Mouse (Mus musculus): Measurements from ENCODE around the gene Bmyc. TPM values are rescaled to one million over a fixed set of nuclear protein-coding genes. Genes with fewer than 3 reads are reported as not detected.
"Not testable (repeated sequence)": the region's sequence is repeated elsewhere in the genome, so short reads cannot be mapped to it uniquely, and the experiment has no call there.

Gene Bmyc
- total and polyA plus RNA-seq, 2 experiments from 2014 or later: 6.3 to 35.3 TPM

DNA sequence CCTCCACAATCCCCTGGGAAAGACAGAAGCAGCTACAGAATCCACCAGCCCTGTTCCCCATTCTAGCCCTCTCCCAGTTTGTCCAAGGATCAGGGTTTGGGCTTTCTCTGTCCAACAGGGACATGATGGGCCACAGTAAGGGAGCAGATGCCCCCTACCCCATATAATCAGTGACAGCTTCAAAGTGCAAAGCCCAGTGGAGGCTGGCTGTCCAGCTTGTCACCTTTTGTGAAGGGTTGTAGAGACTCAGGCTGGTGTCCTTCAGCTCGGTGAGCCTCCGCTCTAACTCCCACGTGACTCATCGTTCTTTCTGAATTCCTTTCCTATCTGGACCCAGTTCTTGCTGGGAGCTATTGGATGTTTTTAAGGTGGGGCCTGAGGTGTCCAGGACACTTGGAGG, 2.8 kb upstream of the Bmyc start:
- WGBS: 38% methylated on average over 4 of the region's 4 CpGs
- Histone ChIP-seq H3K4me3 (ENCODE audit: low read depth, low read length) (no peak overlapping the region), H3K27ac (ENCODE audit: low read depth) (no peak overlapping the region), H3K9ac (replicated peaks; ENCODE audit: low read depth, low read length) (no peak overlapping the region), H3K9me3 (replicated peaks; ENCODE audit: control insufficient read depth, low read length) (no peaks in the 10 kb centered on the region), H3K27me3 (ENCODE audit: control insufficient read depth, insufficient read depth, low read length) (no peaks in the 10 kb centered on the region), H3K4me2 (ENCODE audit: low read depth, low read length) (no peak overlapping the region), H3K4me1 (ENCODE audit: control insufficient read depth, insufficient read depth) (peaks cover 8% of the 10 kb centered on the region; the same call in 1 of the 2 replicates), H3K36me3 (replicated peaks; ENCODE audit: control insufficient read depth, insufficient read depth, low read length) (no peaks in the 10 kb centered on the region)
- DNase-seq (ENCODE audit: low spot score): no peak
- ATAC-seq (ENCODE audit: insufficient read depth, low read depth): no peak
- no peak for TF ChIP-seq EP300 (IDR thresholded peaks at IDR 0.05; ENCODE audit: low read depth)
- no peak for TF ChIP-seq CTCF (IDR thresholded peaks at IDR 0.05; ENCODE audit: low read depth)

DNA sequence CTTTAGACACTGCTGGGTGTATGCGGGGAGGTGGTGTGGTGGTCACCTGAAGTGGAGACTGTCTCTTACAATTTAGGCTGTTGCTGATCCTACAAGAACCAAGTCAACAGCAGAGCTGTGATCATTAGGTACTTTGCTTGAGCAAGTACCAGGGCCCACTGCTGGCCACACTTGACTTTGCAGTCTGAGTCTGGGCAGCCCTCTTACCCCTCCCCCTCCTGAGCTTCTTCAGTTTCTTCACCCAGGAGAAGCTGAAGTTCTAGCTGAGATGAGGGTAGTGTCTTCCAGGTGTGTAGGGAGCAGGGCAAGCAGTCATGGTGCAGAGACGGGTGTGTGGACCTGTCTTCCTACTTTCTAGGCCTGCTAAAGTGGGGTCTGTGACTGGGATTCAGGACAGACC, 1.6 kb downstream of the Bmyc start:
- Histone ChIP-seq H3K27ac (ENCODE audit: low read depth) (no peak overlapping the region), H3K4me1 (ENCODE audit: control insufficient read depth, insufficient read depth) (peaks cover 8% of the 10 kb centered on the region; the same call in 1 of the 2 replicates), H3K36me3 (replicated peaks; ENCODE audit: control insufficient read depth, insufficient read depth, low read length) (no peaks in the 10 kb centered on the region), H3K9ac (replicated peaks; ENCODE audit: low read depth, low read length) (no peak overlapping the region), H3K9me3 (replicated peaks; ENCODE audit: control insufficient read depth, low read length) (no peaks in the 10 kb centered on the region), H3K4me3 (ENCODE audit: low read depth, low read length) (no peak overlapping the region), H3K4me2 (ENCODE audit: low read depth, low read length) (no peak overlapping the region; the same call in 1 of the 2 replicates), H3K27me3 (ENCODE audit: control insufficient read depth, insufficient read depth, low read length) (no peaks in the 10 kb centered on the region)
- TF ChIP-seq EP300 (IDR thresholded peaks at IDR 0.05; ENCODE audit: low read depth) (no peak), CTCF (IDR thresholded peaks at IDR 0.05; ENCODE audit: low read depth) (no peak)
- DNase-seq (ENCODE audit: low spot score) (peak; percentile 19), ATAC-seq (ENCODE audit: insufficient read depth, low read depth) (no peak)
- 63% methylated on average over 2 of the region's 2 CpGs for WGBS

DNA sequence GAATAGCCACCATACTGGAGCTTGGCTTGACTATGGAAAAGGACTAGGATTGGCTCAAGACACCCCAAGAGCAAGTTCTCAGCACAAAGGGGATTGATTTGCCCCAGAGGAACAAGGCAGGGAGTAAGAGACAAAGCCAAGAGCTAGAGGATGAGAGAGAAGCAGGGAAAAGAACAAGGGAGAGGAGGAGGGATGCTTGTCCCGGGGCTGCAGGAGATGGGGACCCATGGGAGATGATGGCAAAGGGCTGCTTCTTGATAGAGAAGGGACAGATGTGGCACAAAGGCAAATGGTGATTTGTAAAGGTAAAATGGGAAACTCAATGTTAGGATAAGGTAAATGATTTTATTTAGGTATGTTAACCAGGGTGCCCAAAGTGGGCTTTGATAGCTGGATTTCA, 2.5 kb downstream of the Bmyc start:
- DNase-seq (ENCODE audit: low spot score); H3K27me3 ChIP-seq (ENCODE audit: control insufficient read depth, insufficient read depth, low read length); H3K4me1 ChIP-seq (ENCODE audit: control insufficient read depth, insufficient read depth); H3K4me2 ChIP-seq (ENCODE audit: low read depth, low read length); H3K27ac ChIP-seq (ENCODE audit: low read depth); H3K9ac ChIP-seq (replicated peaks; ENCODE audit: low read depth, low read length); H3K4me3 ChIP-seq (ENCODE audit: low read depth, low read length); ATAC-seq (ENCODE audit: insufficient read depth, low read depth); H3K36me3 ChIP-seq (replicated peaks; ENCODE audit: control insufficient read depth, insufficient read depth, low read length); H3K9me3 ChIP-seq (replicated peaks; ENCODE audit: control insufficient read depth, low read length): not testable (repeated sequence)
- 90% methylated on average over 1 of the region's 1 CpGs for WGBS

DNA sequence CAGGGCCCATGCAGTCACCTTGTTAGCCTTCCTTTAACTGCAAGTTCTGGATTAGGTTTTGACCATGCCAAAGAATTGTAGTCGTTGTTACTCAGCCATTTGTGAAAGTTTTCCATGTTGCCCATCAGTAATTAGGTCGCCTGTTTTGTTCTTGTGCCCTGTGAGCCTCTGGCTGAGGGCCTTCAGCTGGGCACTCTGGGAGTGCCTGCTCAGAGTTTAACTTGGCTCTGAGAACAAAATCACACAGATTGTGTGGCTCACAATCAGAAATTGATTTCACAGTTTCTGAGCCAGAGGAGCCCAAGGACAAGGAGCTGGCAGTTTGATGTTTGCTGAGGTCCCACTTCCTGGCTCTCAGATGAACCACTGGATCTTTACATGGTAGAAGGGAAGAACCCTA, 3.3 kb downstream of the Bmyc start:
- whole genome bisulfite sequencing: 68% methylated on average over 2 of the region's 2 CpGs
- H3K4me1 ChIP-seq (ENCODE audit: control insufficient read depth, insufficient read depth); H3K27me3 ChIP-seq (ENCODE audit: control insufficient read depth, insufficient read depth, low read length); ATAC-seq (ENCODE audit: insufficient read depth, low read depth); H3K27ac ChIP-seq (ENCODE audit: low read depth); H3K4me3 ChIP-seq (ENCODE audit: low read depth, low read length); H3K9ac ChIP-seq (replicated peaks; ENCODE audit: low read depth, low read length); H3K9me3 ChIP-seq (replicated peaks; ENCODE audit: control insufficient read depth, low read length); DNase-seq (ENCODE audit: low spot score); H3K36me3 ChIP-seq (replicated peaks; ENCODE audit: control insufficient read depth, insufficient read depth, low read length); H3K4me2 ChIP-seq (ENCODE audit: low read depth, low read length): not testable (repeated sequence)

DNA sequence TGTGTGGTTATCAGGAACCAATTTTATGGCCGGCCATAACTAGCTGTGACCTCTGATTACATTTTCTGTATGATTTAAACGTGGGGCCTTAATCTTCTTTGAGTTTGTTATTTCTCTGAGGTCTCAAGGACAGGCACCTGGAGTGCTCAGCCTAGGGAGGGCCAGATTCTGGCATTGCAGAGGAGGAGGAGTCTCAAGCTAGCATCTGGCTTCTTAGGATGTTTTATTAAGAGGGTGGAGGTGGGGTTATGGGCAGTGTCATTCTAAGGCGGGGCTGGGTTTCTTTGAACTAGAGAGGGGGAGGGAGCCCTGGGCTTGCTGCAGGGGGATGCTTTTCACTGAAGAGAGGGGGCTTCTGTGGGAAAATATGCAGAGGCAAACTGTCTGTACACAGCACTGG, 5.1 kb downstream of the Bmyc start:
- not testable (repeated sequence) for H3K27me3 ChIP-seq (ENCODE audit: control insufficient read depth, insufficient read depth, low read length); H3K27ac ChIP-seq (ENCODE audit: low read depth); H3K4me2 ChIP-seq (ENCODE audit: low read depth, low read length); H3K9ac ChIP-seq (replicated peaks; ENCODE audit: low read depth, low read length); H3K9me3 ChIP-seq (replicated peaks; ENCODE audit: control insufficient read depth, low read length); ATAC-seq (ENCODE audit: insufficient read depth, low read depth); H3K4me3 ChIP-seq (ENCODE audit: low read depth, low read length); H3K36me3 ChIP-seq (replicated peaks; ENCODE audit: control insufficient read depth, insufficient read depth, low read length); H3K4me1 ChIP-seq (ENCODE audit: control insufficient read depth, insufficient read depth); DNase-seq (ENCODE audit: low spot score)
- 14% methylated on average over 3 of the region's 3 CpGs for WGBS

DNA sequence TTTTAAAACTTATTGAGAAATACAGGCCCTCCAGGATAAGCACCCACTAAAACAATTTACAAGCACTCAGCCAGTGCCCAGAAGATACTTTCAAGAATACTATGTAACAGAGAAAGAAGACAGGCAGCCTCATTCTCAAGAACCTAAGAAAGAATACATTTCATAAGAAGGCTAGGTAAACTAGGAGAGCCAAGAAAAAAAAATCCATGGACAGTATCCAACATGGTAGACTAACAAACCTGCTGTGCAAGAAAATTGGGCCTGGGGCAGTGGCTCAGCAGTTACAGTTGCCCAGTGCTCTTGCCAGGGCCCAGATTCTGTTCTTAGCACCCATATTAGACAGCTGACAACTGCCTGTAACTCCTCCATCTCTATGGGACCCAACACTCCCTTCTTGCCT, 10.7 kb downstream of the Bmyc start:
- no peak for TF ChIP-seq CTCF (IDR thresholded peaks at IDR 0.05; ENCODE audit: low read depth)
- TF ChIP-seq EP300 (IDR thresholded peaks at IDR 0.05; ENCODE audit: low read depth): no peak
- no peaks in the 10 kb centered on the region for H3K36me3 ChIP-seq (replicated peaks; ENCODE audit: control insufficient read depth, insufficient read depth, low read length)

More for the DNA sequence above, 10.7 kb downstream of the Bmyc start:
- Histone ChIP-seq H3K27ac (ENCODE audit: low read depth) (no peak overlapping the region), H3K27me3 (ENCODE audit: control insufficient read depth, insufficient read depth, low read length) (no peaks in the 10 kb centered on the region), H3K4me1 (ENCODE audit: control insufficient read depth, insufficient read depth) (no peaks in the 10 kb centered on the region), H3K9me3 (replicated peaks; ENCODE audit: control insufficient read depth, low read length) (no peaks in the 10 kb centered on the region), H3K4me2 (ENCODE audit: low read depth, low read length) (no peak overlapping the region), H3K4me3 (ENCODE audit: low read depth, low read length) (no peak overlapping the region), H3K9ac (replicated peaks; ENCODE audit: low read depth, low read length) (no peak overlapping the region)
- no peak for ATAC-seq (ENCODE audit: insufficient read depth, low read depth)
- no peak for DNase-seq (ENCODE audit: low spot score)

All from heart, postnatal 0 days (tissue).